In genomic region chr7:80207314-80207731, GRCm38 (mm10) we compare ENCODE assay signal across 7 mouse cellular contexts. TPM values are rescaled to one million over a fixed set of nuclear protein-coding genes. Genes with fewer than 3 reads are reported as not detected.
DNase-seq lines count a peak whose midpoint lies in the region; ATAC-seq and TF ChIP-seq lines count a peak whose summit lies in the region.

No protein-coding gene starts in this region.

- DNase-seq in thymus, postnatal 14 days = peak; percentile 46
- no peak for DNase-seq in thymus, postnatal 4 days
- no peak for DNase-seq in embryonic facial prominence, embryonic 11.5 days (ENCODE audit: low spot score)
- peak; percentile 61 to 90 for DNase-seq in kidney, postnatal 25 days
- DNase-seq in stomach, postnatal 0 days (ENCODE audit: low spot score) = peak; percentile 77
- DNase-seq in cerebellum, adult 8-10 months = no peak
- no peak for DNase-seq in left cerebral cortex, adult 11 months (ENCODE audit: low spot score)

- no peaks in the 10 kb centered on the region for H3K27me3 ChIP-seq in embryonic facial prominence, embryonic 11.5 days (ENCODE audit: control insufficient read depth, insufficient read depth, low read length)
- no peaks in the 10 kb centered on the region for H3K27me3 ChIP-seq in stomach, postnatal 0 days (ENCODE audit: control insufficient read depth, insufficient read depth, low read length)

- no peaks in the 10 kb centered on the region for H3K9me3 ChIP-seq in embryonic facial prominence, embryonic 11.5 days (replicated peaks; ENCODE audit: control insufficient read depth, low read length)
- no peaks in the 10 kb centered on the region for H3K9me3 ChIP-seq in stomach, postnatal 0 days (ENCODE audit: control insufficient read depth, low read length)

- H3K4me3 ChIP-seq in embryonic facial prominence, embryonic 11.5 days (ENCODE audit: low read depth, low read length) = no peak overlapping the region
- no peak overlapping the region for H3K4me3 ChIP-seq in stomach, postnatal 0 days (ENCODE audit: low read depth, low read length)

- whole genome bisulfite sequencing in embryonic facial prominence, embryonic 11.5 days = 58% methylated on average over 3 of the region's 3 CpGs
- whole genome bisulfite sequencing in stomach, postnatal 0 days = 37% methylated on average over 3 of the region's 3 CpGs

- 0 out of 2 replicates have a peak overlapping the region, but pooled peaks have one; percentile 41 for H3K27ac ChIP-seq in embryonic facial prominence, embryonic 11.5 days (replicated peaks; ENCODE audit: low read depth, low read length)
- peak overlapping the region; percentile 97 for H3K27ac ChIP-seq in stomach, postnatal 0 days (replicated peaks)

- TF ChIP-seq CTCF in stomach, postnatal 0 days (IDR thresholded peaks at IDR 0.05; ENCODE audit: low read depth) = no peak

- H3K4me2 ChIP-seq in embryonic facial prominence, embryonic 11.5 days (ENCODE audit: low read depth, low read length) = no peak overlapping the region
- H3K4me2 ChIP-seq in stomach, postnatal 0 days (replicated peaks; ENCODE audit: low read depth) = no peak overlapping the region; the same call in 1 of the 2 replicates

- ATAC-seq in embryonic facial prominence, embryonic 11.5 days (replicated peaks; ENCODE audit: insufficient number of reproducible peaks, low FRiP score, low TSS enrichment, low read depth) = no peak
- ATAC-seq in stomach, postnatal 0 days (ENCODE audit: low FRiP score, low TSS enrichment) = peak; percentile 85

- TF ChIP-seq EP300 in stomach, postnatal 0 days (optimal IDR thresholded peaks at IDR 0.05) = no peak

- no peaks in the 10 kb centered on the region for H3K36me3 ChIP-seq in embryonic facial prominence, embryonic 11.5 days (replicated peaks; ENCODE audit: control insufficient read depth, insufficient read depth, low read depth, low read length)
- no peaks in the 10 kb centered on the region for H3K36me3 ChIP-seq in stomach, postnatal 0 days (ENCODE audit: control insufficient read depth, insufficient read depth, low read length)

- no peak overlapping the region for H3K9ac ChIP-seq in embryonic facial prominence, embryonic 11.5 days (replicated peaks; ENCODE audit: low read length)
- H3K9ac ChIP-seq in stomach, postnatal 0 days (ENCODE audit: low read length) = peak overlapping the region; percentile 48

- no peaks in the 10 kb centered on the region for H3K4me1 ChIP-seq in embryonic facial prominence, embryonic 11.5 days (ENCODE audit: control insufficient read depth, insufficient read depth, low read length)
- H3K4me1 ChIP-seq in stomach, postnatal 0 days (replicated peaks; ENCODE audit: control insufficient read depth, insufficient read depth) = peaks cover 13% of the 10 kb centered on the region; the same call in 1 of the 2 replicates

RNA-seq across cellular contexts. Expression of gene Sema4b, which starts 20.7 kb away (rescaled TPM):
- polyA plus RNA-seq in embryonic facial prominence, embryonic 11.5 days (2014; fragmentation: Nextera tagmentation; extraction: Ambion mirVana) = 6.9 and 7.7 TPM in 2 replicates
- 19.4 and 19.9 TPM in 2 replicates for polyA plus RNA-seq in stomach, postnatal 0 days (2015; fragmentation: Nextera tagmentation; extraction: Ambion mirVana)

RNA-seq across cellular contexts. Expression of gene Cib1, which starts 25.3 kb away (rescaled TPM):
- 53.7 and 59.5 TPM in 2 replicates for polyA plus RNA-seq in embryonic facial prominence, embryonic 11.5 days (2014; fragmentation: Nextera tagmentation; extraction: Ambion mirVana)
- 187 and 189 TPM in 2 replicates for polyA plus RNA-seq in stomach, postnatal 0 days (2015; fragmentation: Nextera tagmentation; extraction: Ambion mirVana)

RNA-seq across cellular contexts. Expression of gene Gdpgp1, which starts 25.3 kb away (rescaled TPM):
- polyA plus RNA-seq in embryonic facial prominence, embryonic 11.5 days (2014; fragmentation: Nextera tagmentation; extraction: Ambion mirVana) = 2.2 and 3.9 TPM in 2 replicates
- 2.9 and 3.2 TPM in 2 replicates for polyA plus RNA-seq in stomach, postnatal 0 days (2015; fragmentation: Nextera tagmentation; extraction: Ambion mirVana)

RNA-seq across cellular contexts. Expression of gene Ttll13, which starts 38.9 kb away (rescaled TPM):
- 0.13 and 0.35 TPM in 2 replicates for polyA plus RNA-seq in embryonic facial prominence, embryonic 11.5 days (2014; fragmentation: Nextera tagmentation; extraction: Ambion mirVana)
- 1.2 TPM in 2 replicates for polyA plus RNA-seq in stomach, postnatal 0 days (2015; fragmentation: Nextera tagmentation; extraction: Ambion mirVana)

RNA-seq across cellular contexts. Expression of gene Ngrn, which starts 53.7 kb away (rescaled TPM):
- 50.2 and 53.4 TPM in 2 replicates for polyA plus RNA-seq in embryonic facial prominence, embryonic 11.5 days (2014; fragmentation: Nextera tagmentation; extraction: Ambion mirVana)
- polyA plus RNA-seq in stomach, postnatal 0 days (2015; fragmentation: Nextera tagmentation; extraction: Ambion mirVana) = 33.6 and 34.5 TPM in 2 replicates

Comparison
In these comparisons a context has a peak if more than half of its experiments do, and no peak if none do; other contexts are left out.
1. DNase-seq: peak in thymus, postnatal 14 days (single experiment), kidney, postnatal 25 days (2 of 2) and stomach, postnatal 0 days (single experiment); none in thymus, postnatal 4 days (single experiment), embryonic facial prominence, embryonic 11.5 days (single experiment), cerebellum, adult 8-10 months (single experiment) and left cerebral cortex, adult 11 months (single experiment).